Mouse (Mus musculus) lung, embryonic 15.5 days (tissue): ENCODE data around the gene Shisal1. TPM values are rescaled to one million over a fixed set of nuclear protein-coding genes. Genes with fewer than 3 reads are reported as not detected.

Experiments
- ATAC-seq: fragments of 200-750 bp; cut with Nextera tagmentation; 2 replicates; pipeline ENCODE4 v1.8.0; 2017; ENCODE audit warnings: moderate number of reproducible peaks, borderline replicate concordance; ENCODE audit not compliant: low FRiP score, low TSS enrichment; ENCODE audit errors: extremely low read depth
- H3K27ac ChIP-seq: fragments of 300-500 bp; sonication (generic); 2 replicates; pipeline ENCODE4 v1.5.1; 2015; ENCODE audit warnings: moderate library complexity, mild to moderate bottlenecking, inconsistent platforms
- H3K27me3 ChIP-seq: fragments of 300-500 bp; sonication (generic); 2 replicates; pipeline ENCODE4 v1.6.1; 2015; ENCODE audit warnings: inconsistent platforms
- H3K36me3 ChIP-seq: fragments of 300-500 bp; sonication (generic); 2 replicates; pipeline ENCODE4 v1.6.1; 2015; ENCODE audit warnings: inconsistent platforms
- H3K4me1 ChIP-seq: fragments of 300-500 bp; sonication (generic); 2 replicates; pipeline ENCODE4 v1.6.1; 2015; ENCODE audit warnings: inconsistent platforms
- H3K4me2 ChIP-seq: fragments of 300-500 bp; sonication (generic); 2 replicates; pipeline ENCODE4 v1.6.1; 2015; ENCODE audit warnings: inconsistent platforms, mild to moderate bottlenecking, moderate library complexity
- H3K4me3 ChIP-seq: fragments of 300-500 bp; sonication (generic); 2 replicates; pipeline ENCODE4 v1.5.1; 2015; ENCODE audit warnings: mild to moderate bottlenecking, inconsistent platforms
- H3K9ac ChIP-seq: fragments of 300-500 bp; sonication (generic); 2 replicates; pipeline ENCODE4 v1.6.1; 2015; ENCODE audit warnings: inconsistent platforms
- H3K9me3 ChIP-seq: fragments of 300-500 bp; sonication (generic); 2 replicates; pipeline ENCODE4 v1.6.1; 2016; ENCODE audit warnings: inconsistent platforms
- WGBS: fragments of 180-500 bp; shearing (Covaris S2); methylation state at CpG from one replicate; pipeline ENCODE4 v1.1.7; 2015; 5-methylcytosine and 5-hydroxymethylcytosine counted together
- polyA plus RNA-seq: library from polyadenylated mRNA; unstranded; fragments of >200 nt; fragmentation: Nextera tagmentation; extraction: Ambion mirVana; gene quantifications from 2 replicates; pipeline ENCODE4 v1.2.1, GENCODE M21; 2015

Shisal1 gene
- polyA plus RNA-seq, 1 experiment from 2014 or later: 1.3 TPM

DNA sequence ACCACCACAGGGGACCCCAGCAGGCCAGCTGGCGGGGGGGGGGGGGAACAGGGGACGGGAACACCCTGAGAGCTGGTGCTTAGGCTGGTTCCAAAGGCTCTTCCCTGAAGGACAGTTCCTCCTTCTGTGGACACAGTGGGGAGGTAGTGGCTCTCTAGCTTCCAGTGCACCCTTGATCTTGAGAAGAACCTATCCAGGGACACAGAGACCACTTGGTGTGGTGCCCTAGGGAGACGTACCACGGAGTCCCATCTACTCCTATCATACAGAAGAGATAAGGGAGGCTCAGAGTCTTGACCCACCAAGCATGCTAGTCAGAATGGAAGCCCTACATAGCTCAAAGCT, 28.7 kb downstream of the Shisal1 start:
- Histone ChIP-seq H3K27ac (no peak overlapping the region), H3K27me3 (no peaks in the 10 kb centered on the region), H3K9ac (no peak overlapping the region), H3K4me1 (no peaks in the 10 kb centered on the region), H3K4me3 (no peak overlapping the region), H3K4me2 (no peak overlapping the region), H3K36me3 (no peaks in the 10 kb centered on the region), H3K9me3 (no peaks in the 10 kb centered on the region)
- no peak for ATAC-seq
- 65% methylated on average over 3 of the region's 4 CpGs for WGBS

DNA sequence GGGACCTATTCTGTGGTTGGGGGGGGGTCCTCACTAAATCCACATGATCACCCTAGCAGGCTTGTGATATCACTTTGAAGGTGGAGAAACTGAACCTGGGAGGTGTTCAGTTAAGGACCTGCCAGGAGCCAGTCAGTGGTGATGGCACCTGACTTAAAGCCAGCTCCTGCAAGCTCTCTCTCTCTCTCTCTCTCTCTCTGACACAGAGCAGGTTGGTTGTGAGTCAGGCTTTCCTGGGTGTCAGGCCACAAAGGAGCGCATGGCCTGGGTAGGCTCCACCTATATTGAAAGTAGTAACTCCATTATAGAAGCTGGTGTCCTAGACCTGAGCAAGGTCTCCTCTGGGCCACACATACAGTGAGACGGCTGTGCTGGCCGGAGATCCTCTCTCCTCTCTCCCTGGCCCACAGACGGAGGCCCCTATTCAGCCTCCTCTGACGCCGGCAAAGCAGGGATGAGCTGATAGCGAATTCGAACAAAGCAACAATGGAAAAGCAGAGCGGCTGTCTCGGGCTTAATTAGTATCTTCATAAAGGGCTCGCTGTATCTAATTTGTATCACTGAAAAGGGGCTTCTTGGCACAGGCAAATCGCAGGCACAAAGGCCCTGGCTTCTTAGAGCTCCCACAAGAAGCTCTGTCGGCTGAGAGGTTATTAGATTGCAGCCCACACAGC, 29.2 kb downstream of the Shisal1 start:
- ATAC-seq: no peak
- Histone ChIP-seq H3K27ac (no peak overlapping the region), H3K4me2 (no peak overlapping the region), H3K4me1 (peaks cover 2% of the 10 kb centered on the region), H3K36me3 (no peaks in the 10 kb centered on the region), H3K9me3 (no peaks in the 10 kb centered on the region), H3K27me3 (no peaks in the 10 kb centered on the region), H3K4me3 (no peak overlapping the region), H3K9ac (no peak overlapping the region)
- 54% methylated on average over 13 of the region's 13 CpGs for WGBS

DNA sequence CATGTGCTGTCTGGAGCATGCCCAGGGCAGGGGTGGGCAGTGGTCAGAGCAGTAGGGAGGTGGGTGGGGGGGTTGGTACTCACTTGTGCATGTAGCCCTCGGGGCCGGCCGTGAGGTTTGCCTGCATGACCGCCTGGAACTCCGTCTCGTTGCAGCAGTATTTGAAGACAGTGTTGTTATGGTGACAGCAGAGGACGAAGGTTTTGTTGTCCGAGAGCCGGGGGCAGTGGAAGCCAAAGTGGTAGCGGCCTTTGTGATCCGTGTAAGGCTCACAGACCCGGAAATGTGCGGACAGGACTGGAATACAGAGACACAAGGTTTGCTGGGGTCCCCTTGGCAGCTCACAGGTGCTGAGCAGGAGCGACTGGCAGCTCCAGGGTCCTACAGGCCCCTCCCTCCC, 29.9 kb downstream of the Shisal1 start:
- Histone ChIP-seq H3K9ac (no peak overlapping the region), H3K9me3 (no peaks in the 10 kb centered on the region), H3K36me3 (no peaks in the 10 kb centered on the region), H3K4me2 (no peak overlapping the region), H3K4me1 (peaks cover 9% of the 10 kb centered on the region), H3K27me3 (no peaks in the 10 kb centered on the region), H3K27ac (no peak overlapping the region), H3K4me3 (no peak overlapping the region)
- no peak for ATAC-seq
- WGBS: 71% methylated on average over 14 of the region's 14 CpGs

DNA sequence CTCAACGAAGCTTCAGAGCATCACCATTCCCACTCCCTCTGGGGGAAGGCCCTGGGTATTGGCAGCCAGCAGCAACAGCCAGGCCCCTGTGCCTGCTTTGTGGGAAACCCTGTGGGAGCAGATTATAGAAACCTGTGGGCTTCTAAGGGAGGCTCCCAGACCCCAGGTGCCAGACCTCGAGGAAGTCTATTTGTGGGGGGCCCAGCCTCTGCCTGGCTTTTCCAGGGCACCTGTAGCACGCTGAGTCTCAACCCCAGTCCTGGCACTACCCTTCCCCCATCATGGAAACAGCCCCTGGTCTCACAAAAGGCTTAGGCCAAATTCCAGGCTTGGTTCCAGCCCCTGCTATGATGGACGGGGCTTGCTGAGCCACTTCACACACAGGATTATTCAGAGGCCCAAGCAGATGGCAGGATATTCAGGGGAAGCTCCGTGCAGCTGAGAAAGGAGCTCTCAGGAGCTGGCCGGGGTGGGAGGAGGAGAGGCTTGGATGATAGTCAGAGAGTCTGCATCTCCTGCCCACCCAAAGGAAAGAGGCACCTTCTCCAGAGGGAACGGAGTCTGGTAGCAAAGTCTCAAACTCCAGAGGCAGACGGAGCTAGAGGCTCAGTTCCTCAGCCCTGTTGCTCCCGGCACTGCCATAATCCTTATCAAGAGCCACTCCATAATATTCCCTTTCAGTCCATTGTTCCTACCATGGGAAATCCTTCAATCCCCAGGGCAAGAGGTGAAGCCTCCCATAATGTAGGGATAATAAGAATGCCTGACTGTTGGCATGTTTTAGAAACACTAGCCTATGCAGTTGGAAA, 32.7 kb downstream of the Shisal1 start:
- no peak overlapping the region for H3K4me2 ChIP-seq
- H3K27me3 ChIP-seq: no peaks in the 10 kb centered on the region
- H3K9me3 ChIP-seq: no peaks in the 10 kb centered on the region
- no peak overlapping the region for H3K4me3 ChIP-seq
- peaks cover 9% of the 10 kb centered on the region for H3K4me1 ChIP-seq
- no peak overlapping the region for H3K27ac ChIP-seq
- H3K36me3 ChIP-seq: no peaks in the 10 kb centered on the region
- no peak overlapping the region for H3K9ac ChIP-seq
- WGBS: 38% methylated on average over 9 of the region's 9 CpGs
- no peak for ATAC-seq

DNA sequence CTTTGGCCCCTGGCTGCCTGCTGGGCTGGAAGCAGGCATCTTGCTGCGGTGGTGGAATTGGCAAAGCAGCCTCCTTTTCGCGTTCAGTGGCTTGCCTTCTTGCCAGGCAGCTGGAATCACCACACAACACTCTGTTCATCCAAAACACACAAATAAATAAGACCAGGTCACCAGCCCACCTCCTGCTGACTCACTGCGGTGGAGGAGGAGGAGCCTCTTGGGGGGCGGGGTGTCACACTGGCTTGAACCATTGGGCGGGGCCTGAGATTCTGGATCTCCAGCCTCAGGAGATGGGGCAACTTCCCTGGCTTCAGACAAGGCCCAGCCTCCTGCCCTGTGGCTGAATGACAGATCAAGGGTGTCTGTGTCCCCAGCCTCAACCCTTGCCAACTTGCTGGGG, 34.5 kb downstream of the Shisal1 start:
- Histone ChIP-seq H3K36me3 (no peaks in the 10 kb centered on the region), H3K4me2 (no peak overlapping the region), H3K27me3 (no peaks in the 10 kb centered on the region), H3K9ac (no peak overlapping the region), H3K4me3 (no peak overlapping the region), H3K9me3 (no peaks in the 10 kb centered on the region), H3K27ac (no peak overlapping the region), H3K4me1 (peaks cover 15% of the 10 kb centered on the region)
- ATAC-seq: peak; percentile 58; the same call in 1 of the 2 replicates
- WGBS: 11% methylated on average over 6 of the region's 6 CpGs

DNA sequence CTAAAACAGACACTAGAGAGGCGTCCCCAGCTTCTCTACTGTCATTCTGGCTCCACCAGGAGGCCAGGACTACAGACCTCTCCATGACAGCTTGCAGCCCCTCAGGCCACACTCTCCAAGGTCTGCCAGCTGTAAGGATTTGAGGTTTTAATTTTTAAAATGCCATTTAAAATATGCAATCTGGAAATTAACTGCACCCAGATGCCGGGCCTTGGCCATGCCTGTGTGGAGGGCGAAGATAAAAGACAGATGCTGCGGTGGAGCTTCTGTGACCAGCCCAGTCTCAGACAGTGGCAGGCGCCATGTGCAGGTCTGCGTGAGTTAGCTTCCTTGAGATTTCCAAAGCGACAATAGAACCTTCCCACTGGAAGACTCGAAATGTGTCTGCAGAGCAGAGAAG, 36.8 kb downstream of the Shisal1 start:
- Histone ChIP-seq H3K9me3 (no peaks in the 10 kb centered on the region), H3K27ac (no peak overlapping the region), H3K4me2 (no peak overlapping the region), H3K27me3 (no peaks in the 10 kb centered on the region), H3K9ac (no peak overlapping the region), H3K4me3 (no peak overlapping the region), H3K36me3 (no peaks in the 10 kb centered on the region), H3K4me1 (peaks cover 15% of the 10 kb centered on the region)
- WGBS: 72% methylated on average over 8 of the region's 8 CpGs
- no peak for ATAC-seq

DNA sequence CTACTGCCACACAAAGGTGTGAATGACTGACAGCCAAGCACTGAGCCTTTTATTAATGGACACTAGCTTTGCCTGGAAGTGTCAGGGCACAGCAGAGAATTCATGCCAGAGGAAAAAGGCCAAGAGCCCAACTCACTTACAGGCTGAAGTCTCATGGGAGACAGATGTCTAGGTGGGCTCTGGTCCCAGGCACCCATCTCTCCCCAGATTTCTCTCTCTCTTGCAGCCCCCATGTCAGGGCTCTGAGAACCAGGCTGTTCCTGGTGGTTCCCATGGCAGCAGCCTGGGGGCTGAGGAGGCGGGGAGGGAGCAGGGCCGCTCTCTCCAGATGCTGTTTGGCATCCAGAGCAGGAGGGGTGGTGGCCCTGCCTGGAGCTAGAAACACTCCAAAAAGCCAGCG, 38.3 kb downstream of the Shisal1 start:
- Histone ChIP-seq H3K4me1 (peaks cover 15% of the 10 kb centered on the region), H3K9me3 (no peaks in the 10 kb centered on the region), H3K4me3 (no peak overlapping the region), H3K27ac (no peak overlapping the region), H3K4me2 (no peak overlapping the region), H3K27me3 (no peaks in the 10 kb centered on the region), H3K36me3 (no peaks in the 10 kb centered on the region), H3K9ac (no peak overlapping the region)
- no peak for ATAC-seq
- WGBS: 29% methylated on average over 3 of the region's 3 CpGs

DNA sequence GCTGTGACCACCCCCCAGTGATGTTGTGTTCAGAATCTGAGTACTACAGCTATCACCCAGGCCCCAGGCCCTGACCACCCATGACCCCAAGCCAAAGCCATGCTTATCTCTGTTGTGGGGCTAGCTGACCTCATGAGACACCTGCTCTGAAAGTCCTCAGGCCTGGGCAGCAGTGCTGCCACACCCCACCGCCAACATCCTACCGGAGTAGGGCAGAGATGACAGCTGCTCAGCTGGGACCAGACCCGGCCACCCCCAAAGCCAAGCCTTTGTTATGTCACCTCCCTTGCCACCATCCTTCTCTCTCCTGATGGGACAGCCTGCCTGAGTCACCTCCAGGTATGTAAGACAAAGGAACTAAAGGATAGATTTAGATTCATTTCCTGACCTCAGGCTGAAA, 41.1 kb downstream of the Shisal1 start:
- no peak overlapping the region for H3K9ac ChIP-seq

DNA sequence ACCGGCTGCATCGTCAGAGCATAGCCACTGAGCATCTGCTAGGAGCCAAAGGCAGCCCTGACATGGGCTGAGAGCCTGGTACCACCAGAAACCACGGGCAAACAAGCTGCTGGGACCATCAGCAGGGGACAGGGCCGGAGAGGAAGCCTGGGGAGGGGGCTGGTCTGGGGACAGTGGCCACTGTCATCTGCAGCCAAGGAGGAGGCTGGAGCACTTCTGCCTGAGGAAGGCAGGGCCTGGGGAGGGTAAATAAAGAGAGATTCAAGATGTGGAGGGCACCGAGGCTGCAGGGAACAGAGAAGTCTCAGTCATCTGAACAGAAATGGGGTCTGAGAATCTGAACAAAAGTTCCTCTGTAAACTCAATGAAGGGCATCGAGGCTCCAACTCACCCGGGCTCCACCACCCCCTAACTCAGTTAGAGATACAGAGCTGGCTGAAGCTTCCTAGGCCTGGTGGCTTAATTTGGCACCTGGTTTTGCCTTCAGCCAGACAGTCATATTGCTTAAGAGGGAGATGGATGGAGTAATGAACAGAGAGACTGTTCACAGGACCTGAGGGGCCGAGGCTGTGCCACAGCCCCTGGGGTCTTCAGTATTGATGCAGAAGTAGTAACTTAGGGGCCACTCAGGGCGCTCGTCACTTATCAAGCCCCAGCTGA, 43.3 kb downstream of the Shisal1 start:
- no peaks in the 10 kb centered on the region for H3K36me3 ChIP-seq
- H3K4me1 ChIP-seq: 0 out of 2 replicates have a peak, but pooled peaks cover 1% of the 10 kb centered on the region
- H3K9ac ChIP-seq: no peak overlapping the region
- no peaks in the 10 kb centered on the region for H3K9me3 ChIP-seq
- H3K4me3 ChIP-seq: no peak overlapping the region
- no peak overlapping the region for H3K4me2 ChIP-seq
- no peak overlapping the region for H3K27ac ChIP-seq
- no peak for ATAC-seq
- no peaks in the 10 kb centered on the region for H3K27me3 ChIP-seq
- WGBS: 64% methylated on average over 10 of the region's 10 CpGs

More for the DNA sequence above, 41.1 kb downstream of the Shisal1 start:
- Histone ChIP-seq H3K4me2 (no peak overlapping the region), H3K9me3 (no peaks in the 10 kb centered on the region), H3K4me1 (0 out of 2 replicates have a peak, but pooled peaks cover 6% of the 10 kb centered on the region), H3K4me3 (no peak overlapping the region), H3K36me3 (no peaks in the 10 kb centered on the region), H3K27ac (no peak overlapping the region), H3K27me3 (no peaks in the 10 kb centered on the region)
- 78% methylated on average over 3 of the region's 3 CpGs for WGBS
- no peak for ATAC-seq

DNA sequence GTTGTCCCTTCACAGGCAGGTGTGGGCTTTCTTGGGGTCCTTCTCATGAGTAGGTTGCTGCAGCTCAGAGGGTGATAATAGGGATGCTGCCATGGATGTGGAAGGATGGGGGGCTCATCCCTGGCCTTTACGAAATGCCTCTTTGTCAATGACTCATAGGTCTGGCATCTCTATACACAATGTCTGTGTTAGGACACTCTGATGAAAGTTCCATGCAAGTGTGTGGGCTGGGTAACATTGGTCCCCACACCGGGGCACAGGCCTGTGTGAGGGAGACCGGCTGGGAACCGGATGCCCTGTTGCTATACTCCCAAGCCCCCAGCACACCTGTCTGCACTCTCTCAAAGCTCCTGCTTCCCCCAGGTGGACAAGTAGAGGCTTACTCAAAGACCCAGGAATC, 48.3 kb downstream of the Shisal1 start:
- no peak for ATAC-seq
- no peaks in the 10 kb centered on the region for H3K27me3 ChIP-seq
- H3K4me2 ChIP-seq: no peak overlapping the region
- H3K27ac ChIP-seq: no peak overlapping the region
- H3K9me3 ChIP-seq: no peaks in the 10 kb centered on the region
- H3K36me3 ChIP-seq: no peaks in the 10 kb centered on the region
- no peak overlapping the region for H3K4me3 ChIP-seq
- no peaks in the 10 kb centered on the region for H3K4me1 ChIP-seq
- H3K9ac ChIP-seq: no peak overlapping the region
- 69% methylated on average over 4 of the region's 4 CpGs for WGBS

DNA sequence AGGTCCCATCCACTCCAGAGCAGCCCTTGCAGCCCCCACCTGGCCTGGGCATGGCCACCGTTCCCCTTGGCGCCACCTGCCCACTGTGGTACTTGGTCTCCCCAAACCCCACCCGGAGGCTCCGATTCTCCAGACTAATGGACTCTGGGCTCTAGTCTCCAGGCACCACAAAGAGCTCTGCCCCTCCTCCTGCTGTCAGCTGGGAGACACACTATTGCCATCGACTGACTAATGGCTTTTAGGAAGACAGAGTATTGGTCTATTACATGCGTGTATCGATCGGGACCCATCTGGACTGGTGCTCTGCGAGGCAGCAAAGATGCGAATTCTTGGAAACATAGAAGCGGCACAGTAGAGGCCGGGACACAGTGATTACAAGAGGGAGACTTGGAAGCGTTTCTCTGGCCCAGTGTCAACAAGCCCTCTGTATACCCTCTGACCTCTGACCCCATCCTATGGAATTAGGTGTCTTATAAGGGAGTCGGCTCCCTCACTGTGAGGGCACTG, 49.2 kb downstream of the Shisal1 start:
- Histone ChIP-seq H3K9ac (no peak overlapping the region), H3K4me2 (no peak overlapping the region), H3K36me3 (no peaks in the 10 kb centered on the region), H3K4me1 (no peaks in the 10 kb centered on the region), H3K9me3 (no peaks in the 10 kb centered on the region), H3K27me3 (no peaks in the 10 kb centered on the region), H3K4me3 (no peak overlapping the region), H3K27ac (no peak overlapping the region)
- 40% methylated on average over 14 of the region's 14 CpGs for WGBS
- no peak for ATAC-seq
